Mouse (Mus musculus): Measurements from ENCODE around the gene Ptch1. TPM values are rescaled to one million over a fixed set of nuclear protein-coding genes. Genes with fewer than 3 reads are reported as not detected.

Ptch1 gene
- total and polyA plus RNA-seq, 3 experiments = 7.5 to 79.0 (median 23.4) TPM

- H3K27ac ChIP-seq (ENCODE audit: control insufficient read depth, low read depth, low read length) = no peak overlapping the region
- H3K79me2 ChIP-seq (ENCODE audit: control insufficient read depth, insufficient read depth, low read length, poor library complexity) = no peaks in the 10 kb centered on the region
- no peak overlapping the region for H3K9ac ChIP-seq (ENCODE audit: control insufficient read depth, low read depth, low read length, poor library complexity, severe bottlenecking)
- peaks cover 0 to 29% of the 10 kb centered on the region in 2 experiments; a peak in 2 of 4 replicates for H3K36me3 ChIP-seq (ENCODE audit: control insufficient read depth in 1 of 2, insufficient read depth in 2 of 2, low read length in 2 of 2)
- H3K9me3 ChIP-seq (replicated peaks; ENCODE audit: insufficient read depth, low read length) = no peaks in the 10 kb centered on the region
- H3K4me3 ChIP-seq (ENCODE audit: control insufficient read depth in 1 of 2, insufficient read depth in 1 of 2, low read depth in 2 of 2, low read length in 2 of 2) = no peak overlapping the region
- no peaks in the 10 kb centered on the region for H3K4me1 ChIP-seq (ENCODE audit: control insufficient read depth in 1 of 2, insufficient read depth in 2 of 2, low read length in 2 of 2)
- TF ChIP-seq RAD21 (IDR thresholded peaks at IDR 0.05; ENCODE audit: low read depth, low read length) (no peak), MAFK (IDR thresholded peaks at IDR 0.05; ENCODE audit: borderline replicate concordance, low read depth, low read length) (no peak), POLR2A (IDR thresholded peaks at IDR 0.05; ENCODE audit: control insufficient read depth in 1 of 2, insufficient read depth in 1 of 2, low read depth in 1 of 2, low read length in 2 of 2, poor library complexity in 1 of 2) (no peak), BHLHE40 (IDR thresholded peaks at IDR 0.05; ENCODE audit: borderline replicate concordance, low read depth, low read length) (no peak), CTCF (IDR thresholded peaks at IDR 0.05 in 2 of 3, conservative IDR thresholded peaks at IDR 0.05 in 1 of 3; ENCODE audit: control insufficient read depth in 1 of 3, insufficient read depth in 1 of 3, low read depth in 2 of 3, low read length in 3 of 3, poor library complexity in 1 of 3, severe bottlenecking in 1 of 3) (no peak), SIN3A (IDR thresholded peaks at IDR 0.05; ENCODE audit: low read length) (no peak), MAX (IDR thresholded peaks at IDR 0.05; ENCODE audit: low read length) (no peak), USF2 (IDR thresholded peaks at IDR 0.05; ENCODE audit: borderline replicate concordance in 1 of 2, insufficient read depth in 1 of 2, low read depth in 1 of 2, low read length in 2 of 2) (no peak), KAT2A (conservative IDR thresholded peaks at IDR 0.05; ENCODE audit: low read depth, low read length) (no peak), CHD1 (IDR thresholded peaks at IDR 0.05; ENCODE audit: low read depth, low read length) (no peak), MEF2A (IDR thresholded peaks at IDR 0.05; ENCODE audit: extremely low read depth, insufficient replicate concordance, low read depth, low read length, poor library complexity, severe bottlenecking) (no peak), UBTF (IDR thresholded peaks at IDR 0.05; ENCODE audit: borderline replicate concordance, insufficient read depth, low read depth, low read length) (no peak), ZKSCAN1 (IDR thresholded peaks at IDR 0.05; ENCODE audit: low read depth, low read length) (no peak), ZMIZ1 (IDR thresholded peaks at IDR 0.05; ENCODE audit: low read depth, low read length) (no peak), SMC3 (IDR thresholded peaks at IDR 0.05; ENCODE audit: low read depth, low read length) (no peak)
- no peaks in the 10 kb centered on the region for H3K27me3 ChIP-seq (ENCODE audit: control insufficient read depth in 1 of 2, insufficient read depth in 2 of 2, low read length in 2 of 2)
- no peak for DNase-seq (ENCODE audit: low read depth, low spot score)
Measured at GRCm38 (mm10) chr13:63515542-63515941, 57.9 kb downstream of the Ptch1 start.

- no peak for TF ChIP-seq TCF12 (IDR thresholded peaks at IDR 0.05; ENCODE audit: low read depth, low read length)
- TF ChIP-seq NELFE (IDR thresholded peaks at IDR 0.05; ENCODE audit: low read depth, low read length) = no peak
- no peak for TF ChIP-seq GABPA (IDR thresholded peaks at IDR 0.05; ENCODE audit: low read depth, low read length)
- TF ChIP-seq ELF1 (IDR thresholded peaks at IDR 0.05; ENCODE audit: low read depth, low read length) = no peak
- no peak for TF ChIP-seq MXI1 (IDR thresholded peaks at IDR 0.05; ENCODE audit: low read depth, low read length)
- TF ChIP-seq ZKSCAN1 (IDR thresholded peaks at IDR 0.05; ENCODE audit: low read depth, low read length) = no peak
- TF ChIP-seq MAFK (IDR thresholded peaks at IDR 0.05; ENCODE audit: borderline replicate concordance, low read depth, low read length) = no peak
- no peak for TF ChIP-seq RAD21 (IDR thresholded peaks at IDR 0.05; ENCODE audit: low read depth, low read length)
- TF ChIP-seq HCFC1 (IDR thresholded peaks at IDR 0.05; ENCODE audit: low read depth, low read length) = no peak
- TF ChIP-seq CHD1 (IDR thresholded peaks at IDR 0.05; ENCODE audit: low read depth, low read length) = no peak
- no peak for TF ChIP-seq POLR2A (IDR thresholded peaks at IDR 0.05; ENCODE audit: control insufficient read depth in 1 of 2, insufficient read depth in 1 of 2, low read depth in 1 of 2, low read length in 2 of 2, poor library complexity in 1 of 2)
- TF ChIP-seq E2F4 (IDR thresholded peaks at IDR 0.05; ENCODE audit: borderline replicate concordance, low read depth, low read length) = no peak
- TF ChIP-seq USF2 (IDR thresholded peaks at IDR 0.05; ENCODE audit: borderline replicate concordance in 1 of 2, insufficient read depth in 1 of 2, low read depth in 1 of 2, low read length in 2 of 2) = no peak
- no peak for TF ChIP-seq EP300 (IDR thresholded peaks at IDR 0.05; ENCODE audit: low read depth in 1 of 2, low read length in 2 of 2)
- TF ChIP-seq NRF1 (IDR thresholded peaks at IDR 0.05; ENCODE audit: insufficient read depth, low read depth, low read length, poor library complexity, severe bottlenecking) = no peak
- no peak for TF ChIP-seq MEF2A (IDR thresholded peaks at IDR 0.05; ENCODE audit: extremely low read depth, insufficient replicate concordance, low read depth, low read length, poor library complexity, severe bottlenecking)
- no peak for TF ChIP-seq ZC3H11A (IDR thresholded peaks at IDR 0.05; ENCODE audit: low read depth, low read length)
- TF ChIP-seq GATA1 (IDR thresholded peaks at IDR 0.05; ENCODE audit: low read depth, low read length) = no peak
- TF ChIP-seq SIN3A (IDR thresholded peaks at IDR 0.05; ENCODE audit: low read length) = no peak
- Histone ChIP-seq H3K36me3 (ENCODE audit: control insufficient read depth in 1 of 2, insufficient read depth in 2 of 2, low read length in 2 of 2) (peaks cover 0 to 32% of the 10 kb centered on the region in 2 experiments; a peak in 2 of 4 replicates), H3K27ac (ENCODE audit: control insufficient read depth, low read depth, low read length) (no peak overlapping the region)
Measured at GRCm38 (mm10) chr13:63514931-63515360, 58.5 kb downstream of the Ptch1 start.

More at GRCm38 (mm10) chr13:63514931-63515360, 58.5 kb downstream of the Ptch1 start:
- Histone ChIP-seq H3K4me3 (ENCODE audit: control insufficient read depth in 1 of 2, insufficient read depth in 1 of 2, low read depth in 2 of 2, low read length in 2 of 2) (no peak overlapping the region), H3K9ac (ENCODE audit: control insufficient read depth, low read depth, low read length, poor library complexity, severe bottlenecking) (no peak overlapping the region), H3K4me1 (ENCODE audit: control insufficient read depth in 1 of 2, insufficient read depth in 2 of 2, low read length in 2 of 2) (no peaks in the 10 kb centered on the region), H3K9me3 (replicated peaks; ENCODE audit: insufficient read depth, low read length) (no peaks in the 10 kb centered on the region), H3K27me3 (ENCODE audit: control insufficient read depth in 1 of 2, insufficient read depth in 2 of 2, low read length in 2 of 2) (no peaks in the 10 kb centered on the region), H3K79me2 (ENCODE audit: control insufficient read depth, insufficient read depth, low read length, poor library complexity) (no peaks in the 10 kb centered on the region)
- DNase-seq (ENCODE audit: low read depth, low spot score) = no peak
